Mouse (Mus musculus) hindbrain, embryonic 16.5 days (tissue): ENCODE results near the gene Jhy. TPM values are rescaled to one million over a fixed set of nuclear protein-coding genes. Genes with fewer than 3 reads are reported as not detected.

ENCODE experiments used
- polyA plus RNA-seq: library from polyadenylated mRNA; unstranded; fragments of >200 nt; fragmentation: Nextera tagmentation; extraction: Ambion mirVana; gene quantifications from 2 replicates; pipeline ENCODE4 v1.2.1, GENCODE M21; 2015

Jhy gene
- polyA plus RNA-seq, 1 experiment from 2014 or later, result 1.3 TPM

Other genes starting within 250 kb of the Jhy start
- 3,309 and 3,384 TPM in 2 replicates for gene Hspa8, start 163.1 kb downstream of the Jhy start, polyA plus RNA-seq
- gene Bsx, start 90.0 kb downstream of the Jhy start, polyA plus RNA-seq, result not detected in 2 replicates
- gene Crtam, start 40.5 kb upstream of the Jhy start, polyA plus RNA-seq, result 0.06 and 0.40 TPM in 2 replicates
- gene Ubash3b, start 197.6 kb upstream of the Jhy start, polyA plus RNA-seq, result 25.4 and 29.7 TPM in 2 replicates